Mouse (Mus musculus): Measurements from ENCODE around the gene Dpt. TPM values are rescaled to one million over a fixed set of nuclear protein-coding genes. Genes with fewer than 3 reads are reported as not detected.

Gene Dpt
- polyA plus RNA-seq, 1 experiment from 2014 or later: 115 TPM

DNA sequence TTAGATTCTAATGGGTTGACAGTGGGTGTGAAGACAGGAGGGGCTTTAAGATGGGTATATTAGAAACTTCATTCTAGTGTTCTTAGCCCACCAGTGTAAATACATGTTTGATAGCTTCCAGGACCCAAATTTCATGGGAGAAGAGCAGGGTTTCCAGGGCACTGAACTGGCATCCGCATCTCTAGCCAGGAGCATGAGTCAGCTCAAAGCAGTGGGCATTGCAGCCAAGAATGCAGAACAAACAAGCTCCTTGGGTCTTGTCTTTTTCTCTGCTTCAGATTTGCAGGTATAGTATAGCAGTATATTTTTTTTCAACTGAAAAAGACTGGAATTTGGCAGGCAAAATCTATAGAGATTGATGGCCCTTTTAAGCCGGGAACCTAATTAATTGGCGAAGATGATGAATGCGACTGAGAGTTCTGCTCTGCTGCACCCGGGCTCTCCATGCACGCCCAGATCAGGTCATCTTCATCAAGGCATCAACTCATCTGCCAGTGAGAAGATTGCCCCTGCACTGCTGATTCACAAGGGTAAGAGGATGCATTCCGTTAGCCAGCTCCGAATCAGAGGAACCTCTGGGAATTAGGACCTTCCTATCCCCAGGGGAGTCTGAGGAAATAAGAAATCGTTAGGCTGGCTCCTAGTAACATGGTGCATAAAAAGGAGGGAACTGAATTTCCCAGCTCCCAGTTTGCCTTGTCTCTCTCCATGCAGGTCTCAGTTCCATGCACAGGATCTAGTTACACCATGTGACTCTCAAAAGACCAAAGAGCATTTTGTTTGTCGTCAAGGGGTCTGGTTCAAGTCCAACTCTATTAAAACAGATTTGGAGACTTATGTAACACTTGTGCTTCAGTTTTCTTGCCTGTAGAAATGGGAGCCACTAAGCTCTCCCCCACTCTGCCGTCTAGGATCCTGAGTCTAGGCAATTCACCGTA, 66.8 kb downstream of the Dpt start:
- ATAC-seq (ENCODE audit: insufficient number of reproducible peaks, low FRiP score, low TSS enrichment, low read depth): no peak
- Histone ChIP-seq H3K36me3 (no peaks in the 10 kb centered on the region), H3K4me3 (replicated peaks) (no peak overlapping the region), H3K27me3 (no peaks in the 10 kb centered on the region), H3K9me3 (replicated peaks) (no peaks in the 10 kb centered on the region), H3K4me2 (replicated peaks) (no peak overlapping the region), H3K9ac (no peak overlapping the region), H3K27ac (replicated peaks) (no peak overlapping the region), H3K4me1 (0 out of 2 replicates have a peak, but pooled peaks cover 6% of the 10 kb centered on the region)
- 63% methylated on average over 12 of the region's 12 CpGs for WGBS

DNA sequence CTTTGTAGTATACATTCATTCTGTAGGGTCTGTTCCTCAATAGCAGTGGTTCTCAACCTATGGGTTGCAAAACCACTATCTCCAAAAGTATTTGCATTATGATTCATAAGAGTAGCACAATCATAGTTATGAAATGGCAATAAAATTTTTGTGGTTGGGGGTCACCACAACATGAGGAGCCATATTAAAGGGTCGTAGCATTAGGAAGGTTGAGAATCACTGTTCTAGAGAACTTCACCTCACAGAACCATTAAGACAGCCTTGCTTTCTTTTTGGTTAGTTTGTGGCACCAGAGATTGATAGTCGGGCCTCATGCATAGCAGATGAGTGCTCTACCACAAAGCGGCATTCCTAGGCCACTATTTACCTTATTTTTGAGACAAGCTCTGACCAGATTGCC, 68.2 kb downstream of the Dpt start:
- H3K4me2 ChIP-seq (replicated peaks): no peak overlapping the region
- H3K36me3 ChIP-seq: no peaks in the 10 kb centered on the region
- 87% methylated on average over 3 of the region's 3 CpGs for WGBS
- no peaks in the 10 kb centered on the region for H3K9me3 ChIP-seq (replicated peaks)
- H3K9ac ChIP-seq: no peak overlapping the region
- H3K27ac ChIP-seq (replicated peaks): no peak overlapping the region
- 0 out of 2 replicates have a peak, but pooled peaks cover 6% of the 10 kb centered on the region for H3K4me1 ChIP-seq
- H3K4me3 ChIP-seq (replicated peaks): no peak overlapping the region
- no peaks in the 10 kb centered on the region for H3K27me3 ChIP-seq
- ATAC-seq (ENCODE audit: insufficient number of reproducible peaks, low FRiP score, low TSS enrichment, low read depth): no peak

DNA sequence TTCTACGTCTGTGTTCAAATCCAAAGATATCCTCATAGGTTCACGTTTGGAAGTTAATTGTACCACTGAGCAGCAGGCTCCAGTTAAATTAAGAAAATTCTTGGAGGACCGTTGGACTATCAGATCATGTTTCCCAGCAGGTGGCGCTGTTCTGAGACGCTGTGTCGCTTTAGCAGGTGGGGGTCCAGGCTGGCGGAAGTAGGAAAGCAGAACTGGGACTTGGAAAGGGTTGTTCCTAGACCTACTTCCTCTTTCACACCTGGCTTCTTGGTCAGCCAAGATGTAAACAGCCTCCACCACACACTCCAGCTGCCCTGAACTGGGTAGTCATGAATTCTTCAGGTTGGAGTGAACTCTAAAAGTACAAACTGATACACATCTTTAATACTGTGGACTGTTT, 74.2 kb downstream of the Dpt start:
- 45% methylated on average over 7 of the region's 7 CpGs for WGBS
- no peak overlapping the region for H3K4me2 ChIP-seq (replicated peaks)
- no peak for ATAC-seq (ENCODE audit: insufficient number of reproducible peaks, low FRiP score, low TSS enrichment, low read depth)

More for the DNA sequence above, 74.2 kb downstream of the Dpt start:
- Histone ChIP-seq H3K4me1 (no peaks in the 10 kb centered on the region), H3K9me3 (replicated peaks) (no peaks in the 10 kb centered on the region), H3K9ac (no peak overlapping the region), H3K27ac (replicated peaks) (no peak overlapping the region), H3K27me3 (no peaks in the 10 kb centered on the region), H3K4me3 (replicated peaks) (no peak overlapping the region), H3K36me3 (no peaks in the 10 kb centered on the region)

Other genes with a start within 250 kb of the Dpt start
- gene Xcl1, start 138.9 kb downstream of the Dpt start, polyA plus RNA-seq (2015; fragmentation: Nextera tagmentation; extraction: Ambion mirVana): not detected in 2 replicates

Data from embryonic facial prominence, embryonic 15.5 days (tissue).